Mouse (Mus musculus): ENCODE data around the gene Olfr1424.
"Not testable (repeated sequence)": the region's sequence is repeated elsewhere in the genome, so short reads cannot be mapped to it uniquely, and the experiment has no call there.

DNA sequence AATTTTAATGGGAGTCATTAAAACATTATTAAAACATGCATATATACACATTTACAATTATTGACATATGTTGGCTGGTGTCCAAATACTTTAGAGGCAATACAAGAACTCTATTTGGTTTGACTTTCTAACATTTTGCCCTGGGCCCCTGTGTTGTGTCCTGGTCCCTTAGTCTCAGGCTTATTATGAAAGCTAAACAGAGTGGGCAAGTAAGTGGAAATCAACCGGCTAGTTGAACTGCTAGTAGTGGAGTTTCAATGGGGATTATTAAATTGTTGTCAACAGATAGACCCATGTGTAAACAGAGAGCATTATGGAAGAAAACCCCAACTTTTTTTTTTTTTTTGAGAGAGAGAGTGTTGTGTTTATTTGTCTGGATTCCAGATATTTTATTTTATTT is at the start of gene Olfr1424:
- not testable (repeated sequence) for TF ChIP-seq EP300, CTCF (IDR thresholded peaks at IDR 0.05; ENCODE audit: low read depth)
